Mouse (Mus musculus) skeletal muscle tissue, adult 2 months (tissue): ENCODE measurements at regions not wholly inside any gene's neighbourhood (a gene's known extent, or its start where the extent isn't known, plus 50 kb on each side); places are given as distances from the start of the nearest gene placed in this dataset.

Source experiments
- DNase-seq: peaks from one replicate; pipeline ENCODE4 v3.0.0-alpha.2; 2012; ENCODE audit warnings: low read depth, low spot score

- DNase-seq, result no peak
These were observed 78.6 kb downstream of the A830031A19Rik start for GRCm38 (mm10) chr11:23996250-23996649.

- DNase-seq, result no peak
These were observed 80.7 kb downstream of the A830031A19Rik start for GRCm38 (mm10) chr11:23994160-23994559.

DNA sequence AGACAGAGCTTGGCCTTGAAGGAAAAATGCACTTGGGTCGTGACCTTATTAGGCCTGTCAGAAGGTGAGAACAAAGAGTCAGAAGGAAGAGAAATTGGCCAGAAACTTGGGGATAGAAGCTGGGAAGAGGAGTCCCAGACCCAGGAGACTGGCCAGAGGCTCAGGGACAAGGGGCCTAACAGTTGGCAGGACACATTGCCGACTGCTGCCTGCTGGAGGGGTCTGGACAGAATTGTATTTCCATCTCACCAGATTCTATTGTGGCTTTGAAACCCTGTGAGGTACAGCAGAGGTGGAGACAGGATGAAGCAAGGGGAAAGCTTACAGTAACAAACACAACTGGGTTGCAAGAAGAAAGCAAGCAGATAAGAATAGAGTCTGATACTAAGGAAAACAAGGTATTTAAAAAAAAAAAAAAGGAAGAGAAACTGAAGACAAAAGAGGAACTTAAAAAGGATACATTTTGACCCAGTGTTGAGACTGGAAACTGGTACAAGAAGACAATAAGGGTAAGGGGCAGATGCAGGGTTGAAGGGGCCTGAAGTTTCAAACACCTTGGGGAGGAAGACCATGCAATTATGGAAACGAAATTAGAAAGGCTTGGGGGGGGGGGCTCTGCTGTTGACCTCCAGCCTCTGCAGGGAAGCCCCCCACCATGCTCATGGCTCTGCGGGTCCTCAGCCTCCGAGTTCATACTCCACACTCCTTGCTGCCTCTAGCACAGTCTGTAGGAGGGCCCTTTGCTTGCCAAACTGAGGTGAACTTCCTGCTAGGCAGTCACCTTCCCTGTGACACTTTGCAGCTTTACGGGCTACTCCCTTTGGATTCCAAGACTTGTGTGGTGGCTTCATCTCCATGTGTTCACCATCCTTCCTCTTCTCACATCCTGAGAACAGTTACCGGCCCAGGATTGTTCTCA is 87.1 kb downstream of the A830031A19Rik start:
- no peak for DNase-seq

DNA sequence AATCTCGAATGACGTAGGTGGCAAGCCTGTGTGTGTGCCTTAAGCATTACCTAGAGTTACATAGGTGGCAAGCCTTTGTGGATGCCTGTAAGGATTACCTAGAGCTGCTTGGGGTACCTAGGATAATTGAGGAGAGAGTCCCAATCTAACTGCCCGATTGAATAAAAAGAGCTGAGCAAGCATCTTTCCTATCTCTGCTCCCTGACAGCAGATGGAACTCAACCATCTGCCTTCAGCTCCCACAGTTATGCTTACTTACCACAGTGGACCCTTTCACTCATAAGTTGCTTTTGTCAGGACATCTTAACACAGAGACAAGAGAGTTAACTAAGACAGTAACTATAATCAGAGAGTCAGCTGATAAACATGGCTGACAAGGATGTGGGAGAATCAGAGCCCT is 89.6 kb downstream of the A830031A19Rik start:
- DNase-seq, result no peak

DNA sequence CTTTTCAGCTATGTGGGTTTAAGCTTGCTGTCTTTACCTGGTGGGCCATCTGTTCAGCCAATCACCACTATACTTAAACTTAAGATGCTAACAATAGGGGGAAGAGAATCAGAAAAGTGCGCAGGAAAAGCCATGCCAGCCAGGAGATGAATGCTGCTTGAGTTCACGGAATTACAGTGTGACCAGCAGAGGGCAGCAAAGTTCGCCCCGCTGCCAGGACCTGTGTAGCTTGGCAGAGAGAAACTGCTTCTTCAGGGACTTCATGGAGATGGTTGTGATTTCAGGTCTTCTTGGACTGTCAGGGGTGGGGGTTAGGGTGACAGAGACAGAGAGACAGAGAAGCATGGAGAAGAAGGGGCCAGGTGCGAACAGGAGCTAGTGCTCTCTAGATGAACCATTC is 84.3 kb upstream of the Papolg start:
- peak; percentile 28 for DNase-seq

DNA sequence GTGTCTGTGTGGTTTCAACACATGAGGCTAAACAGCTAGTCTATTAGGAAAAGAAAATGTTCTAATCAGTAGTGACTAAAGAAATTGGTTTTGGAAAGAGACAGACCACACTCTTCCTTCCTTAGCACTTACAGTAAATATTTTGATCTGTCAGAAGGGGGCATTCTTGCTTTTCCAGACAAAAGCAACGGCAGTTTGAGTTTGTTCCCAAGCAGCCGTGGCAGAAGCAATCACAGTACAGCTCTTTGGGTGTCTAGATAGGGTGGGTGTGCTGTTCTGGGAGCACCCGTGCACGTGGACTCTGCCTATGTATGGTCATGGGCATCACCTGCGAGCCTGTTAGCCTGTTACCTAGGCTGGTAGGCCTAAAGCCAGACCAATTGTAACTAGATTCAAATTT is 83.2 kb upstream of the Papolg start:
- DNase-seq, result no peak

DNA sequence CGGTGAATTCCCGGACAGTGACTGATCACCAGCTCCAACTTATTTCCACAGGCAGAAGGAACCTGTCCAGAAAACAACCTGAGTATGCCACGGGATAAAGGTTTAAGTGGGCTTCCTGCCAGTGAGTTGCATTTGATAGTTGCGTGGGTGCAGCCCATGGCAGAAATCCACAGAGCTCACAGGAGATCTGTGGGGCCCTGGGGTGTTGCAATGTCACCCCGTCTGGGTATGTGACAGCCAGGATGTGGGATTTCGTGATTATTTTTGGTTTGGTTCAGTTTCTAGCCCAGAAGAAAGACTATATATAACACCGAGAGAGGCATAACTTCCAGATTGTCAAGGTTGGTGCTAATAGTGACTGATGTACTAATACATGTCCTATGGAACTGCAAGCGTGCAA is 82.0 kb upstream of the Papolg start:
- DNase-seq, result no peak

DNA sequence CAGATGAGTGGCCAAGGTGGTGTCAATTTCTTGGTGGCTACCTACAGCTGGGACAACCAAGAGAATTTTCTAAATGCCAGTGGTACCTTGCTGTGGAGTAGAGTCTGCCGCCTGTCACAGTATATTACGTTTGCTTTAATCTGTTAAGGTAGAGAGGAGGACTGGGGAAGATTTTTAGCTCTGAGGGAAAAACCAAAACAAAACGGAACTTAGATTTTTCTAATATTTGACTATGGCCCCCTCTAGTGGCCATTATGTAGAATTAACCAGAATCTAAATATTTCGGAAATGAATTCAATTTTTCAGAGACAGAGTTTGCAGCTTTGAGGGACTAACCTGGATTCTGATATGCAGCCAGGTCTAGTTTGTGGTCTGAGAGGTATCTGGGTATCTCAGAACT is 59.3 kb upstream of the Papolg start:
- DNase-seq, result no peak

DNA sequence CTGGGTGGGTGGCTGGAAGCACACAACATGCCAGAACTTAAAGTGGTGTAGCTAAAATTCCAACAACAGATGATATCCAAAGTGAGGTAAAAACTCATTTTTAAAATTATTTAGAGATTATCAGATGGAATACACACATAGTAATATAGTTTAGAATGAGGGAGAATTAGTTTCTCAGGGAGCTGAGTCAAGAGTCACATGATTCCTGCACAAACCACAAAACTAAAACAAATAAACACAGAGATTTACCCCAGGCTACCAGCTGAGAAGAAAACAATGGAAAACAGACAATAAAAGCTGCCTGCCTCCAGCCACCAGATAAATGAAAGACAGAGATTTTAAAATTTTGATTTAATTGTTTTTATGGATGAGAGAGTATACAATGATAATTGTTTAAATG is 50.9 kb upstream of the Papolg start:
- DNase-seq, result no peak
